Mouse (Mus musculus) adrenal gland, adult (tissue): ENCODE measurements around the gene Cryzl1.
A peak's percentile ranks its signal among the peaks of the same experiment; 100 is the strongest.

Experiments
- DNase-seq, 2 experiments: peaks; one replicate each; pipeline ENCODE4 v3.0.0; 2022 to 2023; ENCODE audit warnings: low spot score in 1 of 2; ENCODE audit not compliant: inconsistent age in 2 of 2

The Cryzl1 gene

DNA sequence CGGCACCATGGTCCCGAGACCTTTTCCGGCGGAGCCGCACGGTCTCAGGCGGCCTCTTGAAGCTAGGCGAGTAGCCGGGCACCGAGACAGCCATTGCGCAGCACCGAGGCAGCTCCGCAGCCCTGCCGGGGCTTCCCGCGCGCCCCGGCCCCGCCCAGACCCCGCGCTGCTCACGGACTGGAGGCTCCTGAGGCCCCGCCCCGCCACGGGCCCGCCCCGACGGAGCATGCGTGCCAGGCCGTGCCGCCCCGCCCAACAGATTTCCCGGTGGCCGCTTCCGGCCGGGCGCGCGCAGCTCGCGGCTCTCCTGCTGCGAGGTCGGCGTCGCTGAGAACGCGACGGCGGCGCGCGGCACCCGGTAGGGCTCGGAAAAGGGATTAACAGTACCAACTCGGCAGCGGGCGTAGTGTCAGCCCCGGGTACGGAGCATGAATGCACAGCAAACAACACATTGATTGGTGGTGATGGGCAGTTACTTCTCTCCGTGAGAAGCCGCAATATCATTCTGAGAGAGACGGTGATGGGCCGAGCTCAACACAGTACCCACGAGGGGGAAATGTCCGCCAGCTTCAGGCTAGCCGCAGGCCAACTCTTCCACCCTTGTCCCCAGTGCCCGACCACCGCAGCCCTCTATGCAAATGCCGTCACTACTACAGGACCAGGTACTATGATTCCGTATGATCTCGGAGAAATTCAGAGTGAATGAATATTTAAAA, 40.0 kb downstream of the Cryzl1 start, which contains the start of gene Donson:
TSS of gene Donson (minus strand) at position 152 of the 716 bp plus-strand sequence.
- DNase-seq = peak; percentile 94 to 98

DNA sequence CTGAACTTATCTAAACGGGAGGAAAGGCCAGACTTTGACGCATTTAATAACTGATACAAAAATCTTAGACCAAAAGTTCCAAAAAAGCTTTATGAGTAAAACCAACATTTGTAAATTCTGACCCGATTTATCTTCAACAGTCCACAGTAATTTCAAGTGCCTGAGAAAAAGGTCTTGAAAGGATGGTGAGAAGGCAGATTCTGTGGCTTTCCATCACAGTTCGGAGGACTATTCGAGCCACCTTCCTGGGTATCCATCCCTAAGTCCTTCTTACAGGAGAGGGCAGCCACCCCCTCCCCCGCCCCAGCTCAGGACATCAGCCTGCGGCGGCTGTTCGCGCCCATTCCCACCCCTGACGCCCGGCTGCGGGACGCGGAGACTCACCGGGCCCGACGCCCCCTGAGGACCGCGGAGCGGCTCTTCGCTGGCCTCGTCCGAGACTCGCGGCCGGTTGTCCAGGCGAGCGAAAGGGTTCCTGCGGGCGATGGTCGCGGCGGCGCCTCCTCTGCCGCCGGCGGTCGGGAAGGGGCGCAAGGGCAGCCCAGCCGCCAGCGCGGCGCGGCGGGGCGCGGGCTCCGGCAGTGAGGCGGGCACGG, 40.7 kb downstream of the Cryzl1 start:
- DNase-seq = no peak

DNA sequence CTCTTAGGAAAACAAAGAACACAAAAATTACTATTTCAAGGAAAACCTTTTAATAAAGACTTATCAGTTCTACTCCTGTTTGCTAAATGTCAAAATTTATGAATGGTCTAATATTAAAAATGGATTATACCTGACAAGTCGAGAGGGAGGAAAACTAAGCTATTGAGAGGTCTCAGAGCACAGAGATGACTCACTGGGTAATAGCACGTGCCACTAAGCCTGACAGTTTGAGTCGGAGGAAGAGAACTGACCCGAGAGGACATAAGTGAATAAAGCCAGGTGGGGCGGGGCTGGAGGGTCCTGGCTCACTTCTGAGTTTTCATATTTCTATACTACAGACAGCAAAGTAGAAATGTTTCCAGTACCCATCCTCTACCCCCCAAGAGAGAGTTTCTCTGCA, 42.4 kb downstream of the Cryzl1 start:
- no peak for DNase-seq

DNA sequence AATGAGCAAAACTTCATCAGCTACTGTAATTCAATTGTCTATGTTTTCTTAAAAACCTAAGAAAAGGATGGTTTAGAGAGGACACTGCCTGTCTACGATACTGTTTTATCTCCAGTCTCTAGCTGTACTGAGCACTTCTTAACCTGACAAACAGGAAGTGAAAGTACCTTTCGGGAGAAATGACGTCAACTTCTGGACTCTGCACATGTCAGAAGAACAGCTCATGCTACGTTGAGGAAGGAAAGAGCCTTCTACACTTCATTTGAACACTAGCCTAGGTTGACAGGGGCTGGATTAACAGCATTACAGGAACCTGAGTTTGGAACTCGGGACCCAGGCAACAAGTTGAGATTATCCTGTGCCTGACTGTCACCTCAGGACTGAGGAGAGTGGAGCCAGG, 43.2 kb downstream of the Cryzl1 start:
- no peak for DNase-seq

DNA sequence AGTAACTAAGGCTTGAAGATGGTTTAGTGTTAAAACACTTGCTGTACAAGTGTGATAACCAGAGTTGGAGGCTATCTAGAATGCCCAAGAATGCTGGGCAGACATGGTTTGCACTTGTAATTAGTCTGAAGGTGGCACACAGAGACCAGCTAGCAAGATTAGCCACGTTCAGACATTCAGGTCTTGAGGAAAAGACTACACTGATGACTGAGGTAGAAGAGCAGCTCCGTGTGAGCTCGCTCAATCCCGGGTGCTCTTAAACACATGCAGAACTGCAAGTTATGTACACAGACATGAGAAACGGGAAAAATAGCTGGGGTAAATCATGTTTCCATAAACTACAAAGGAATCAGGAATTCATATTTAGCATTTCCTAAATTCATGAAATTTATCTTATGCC, 48.1 kb downstream of the Cryzl1 start:
- DNase-seq = no peak

DNA sequence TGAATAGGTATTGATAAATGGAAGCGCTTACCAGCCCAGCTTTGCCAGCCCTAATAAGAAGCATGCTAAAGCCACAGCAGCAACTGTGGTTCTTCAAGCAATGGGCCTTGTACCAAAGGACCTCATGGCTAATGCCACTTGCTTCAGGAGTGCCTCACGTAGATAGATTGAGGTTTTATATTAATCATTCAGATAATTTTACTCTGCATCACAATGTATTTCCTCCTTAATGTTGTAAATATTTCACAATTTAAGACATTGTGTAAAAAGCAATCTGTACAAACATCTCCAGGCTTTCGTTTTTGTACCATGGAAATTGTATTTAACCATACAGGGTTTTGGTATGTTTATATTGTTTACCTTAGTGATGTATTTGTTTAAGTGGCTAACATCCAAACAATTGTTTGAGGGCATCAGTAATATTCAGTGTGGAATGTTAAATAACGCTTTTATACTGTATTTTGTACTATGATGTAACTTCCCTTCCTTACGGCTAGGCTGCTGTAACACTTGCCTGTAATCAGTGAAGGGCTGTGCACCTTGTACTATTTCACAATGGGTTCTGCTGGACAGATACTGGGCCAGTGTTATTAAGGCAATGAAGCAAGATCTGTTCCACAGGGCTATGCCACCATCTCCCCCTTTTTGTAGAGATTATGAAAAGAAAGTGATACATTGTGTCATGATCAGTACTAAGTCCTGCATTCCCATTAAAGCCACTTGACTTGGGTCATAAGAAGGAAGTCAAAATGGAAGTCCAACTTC, 50.4 kb downstream of the Cryzl1 start:
- DNase-seq = no peak

DNA sequence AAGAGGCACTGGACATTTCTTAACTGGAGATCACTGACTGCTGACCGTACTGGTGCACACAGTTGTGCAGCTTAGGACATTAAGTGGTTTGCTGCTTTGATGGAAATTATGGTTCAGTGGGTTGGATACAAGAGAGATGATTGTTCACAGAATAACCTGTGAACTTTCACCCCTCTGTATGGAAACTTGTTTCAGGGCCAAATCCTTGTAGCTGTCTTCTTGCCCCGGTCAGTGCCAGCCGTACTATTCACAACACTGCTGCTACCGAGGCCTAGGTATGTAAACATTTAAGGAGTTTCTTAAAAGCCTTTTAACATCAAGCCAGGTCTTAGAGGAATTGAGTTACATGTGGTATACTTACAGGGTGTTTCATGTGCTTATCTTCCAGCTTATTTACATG, 54.3 kb downstream of the Cryzl1 start:
- DNase-seq = no peak

DNA sequence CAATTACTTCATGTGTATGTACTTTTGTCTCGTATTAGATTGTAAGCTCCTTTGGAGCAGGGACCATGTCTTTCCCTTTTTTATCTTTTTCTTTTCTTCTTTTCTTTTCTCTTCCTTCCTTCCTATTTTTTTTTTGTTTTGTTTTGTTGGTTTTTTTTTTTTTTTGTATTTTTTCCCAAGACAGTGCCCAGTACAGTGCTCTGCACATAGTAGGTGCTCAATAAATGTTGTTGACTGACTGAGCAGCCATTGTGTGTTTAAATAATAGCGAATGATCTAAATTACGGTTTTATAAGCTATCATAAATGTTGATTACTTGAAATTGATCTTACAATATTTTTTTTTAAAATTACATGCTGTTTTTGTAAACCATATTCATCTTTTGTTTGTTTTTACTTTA, 65.0 kb downstream of the Cryzl1 start:
- no peak for DNase-seq

DNA sequence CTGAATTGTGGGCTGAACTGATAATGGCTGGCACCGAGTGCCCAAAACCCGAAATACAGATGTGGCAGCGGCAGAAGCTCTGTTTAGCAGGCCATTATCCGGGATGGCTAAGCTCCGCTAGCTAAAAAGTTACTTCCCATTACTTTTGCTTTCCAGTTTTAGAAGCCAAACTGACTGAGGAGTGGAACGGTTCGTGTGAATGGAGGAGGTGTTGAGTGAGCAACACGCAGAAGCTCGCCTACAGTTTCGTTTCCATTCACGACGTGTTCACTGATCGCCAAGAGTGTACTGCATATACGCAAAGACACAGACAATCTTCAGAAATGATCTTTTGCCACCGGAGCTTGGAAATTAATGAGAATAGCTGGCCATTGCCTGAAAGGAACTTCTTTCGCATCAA, 66.4 kb downstream of the Cryzl1 start:
- DNase-seq = no peak

DNA sequence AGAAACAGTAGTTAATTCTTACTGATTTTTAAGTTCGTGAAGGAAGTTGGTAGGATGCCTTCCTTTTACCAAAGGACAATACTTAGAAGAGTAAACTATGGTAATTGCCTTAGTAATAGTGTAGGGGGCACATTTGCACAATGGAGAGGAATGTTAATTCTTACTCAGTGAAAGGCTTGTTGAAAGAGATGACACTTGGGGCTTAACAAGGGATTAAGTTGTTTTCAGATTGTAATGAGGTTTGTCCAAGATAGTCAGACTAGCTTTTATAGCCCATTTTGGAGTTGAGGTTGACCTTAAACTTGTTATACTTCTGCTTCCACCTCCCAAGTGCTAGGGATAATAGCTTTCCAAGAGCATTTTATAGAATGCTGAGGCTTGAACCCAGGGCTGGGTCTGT, 67.4 kb downstream of the Cryzl1 start:
- no peak for DNase-seq

DNA sequence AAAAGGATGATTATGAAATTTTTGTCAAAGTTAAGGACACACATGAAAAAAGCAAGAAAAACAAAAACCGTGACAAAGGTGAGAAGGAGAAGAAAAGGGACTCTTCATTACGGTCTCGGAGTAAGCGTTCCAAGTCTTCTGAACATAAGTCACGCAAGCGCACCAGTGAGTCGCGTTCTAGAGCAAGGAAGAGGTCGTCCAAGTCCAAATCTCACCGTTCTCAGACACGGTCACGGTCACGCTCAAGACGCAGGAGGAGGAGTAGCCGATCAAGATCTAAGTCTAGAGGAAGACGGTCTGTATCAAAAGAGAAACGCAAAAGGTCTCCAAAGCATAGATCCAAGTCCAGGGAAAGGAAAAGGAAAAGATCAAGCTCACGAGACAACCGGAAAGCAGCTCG, 69.0 kb downstream of the Cryzl1 start:
- DNase-seq = no peak

DNA sequence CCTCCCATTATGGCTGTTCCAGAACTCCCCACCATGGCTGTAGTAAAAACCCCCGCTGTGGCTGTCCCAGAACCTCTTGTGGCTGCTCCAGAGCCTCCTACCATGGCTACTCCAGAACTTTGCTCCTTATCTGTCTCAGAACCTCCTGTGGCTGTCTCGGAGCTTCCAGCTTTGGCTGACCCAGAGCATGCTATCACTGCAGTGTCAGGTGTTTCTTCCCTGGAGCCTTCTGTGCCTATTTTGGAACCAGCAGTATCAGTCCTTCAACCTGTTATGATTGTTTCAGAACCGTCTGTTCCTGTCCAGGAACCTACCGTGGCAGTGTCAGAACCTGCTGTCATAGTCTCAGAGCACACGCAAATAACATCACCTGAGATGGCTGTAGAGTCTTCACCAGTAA, 70.3 kb downstream of the Cryzl1 start:
- DNase-seq = no peak

DNA sequence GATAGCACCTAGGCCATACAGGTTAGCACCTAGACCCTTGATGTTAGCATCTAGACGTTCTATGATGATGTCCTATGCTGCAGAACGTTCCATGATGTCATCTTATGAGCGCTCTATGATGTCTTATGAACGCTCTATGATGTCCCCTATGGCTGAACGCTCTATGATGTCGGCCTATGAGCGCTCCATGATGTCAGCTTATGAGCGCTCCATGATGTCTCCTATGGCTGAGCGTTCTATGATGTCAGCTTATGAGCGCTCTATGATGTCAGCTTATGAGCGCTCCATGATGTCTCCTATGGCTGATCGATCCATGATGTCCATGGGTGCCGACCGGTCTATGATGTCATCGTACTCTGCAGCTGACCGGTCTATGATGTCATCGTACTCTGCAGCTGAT, 71.5 kb downstream of the Cryzl1 start:
- DNase-seq = no peak

DNA sequence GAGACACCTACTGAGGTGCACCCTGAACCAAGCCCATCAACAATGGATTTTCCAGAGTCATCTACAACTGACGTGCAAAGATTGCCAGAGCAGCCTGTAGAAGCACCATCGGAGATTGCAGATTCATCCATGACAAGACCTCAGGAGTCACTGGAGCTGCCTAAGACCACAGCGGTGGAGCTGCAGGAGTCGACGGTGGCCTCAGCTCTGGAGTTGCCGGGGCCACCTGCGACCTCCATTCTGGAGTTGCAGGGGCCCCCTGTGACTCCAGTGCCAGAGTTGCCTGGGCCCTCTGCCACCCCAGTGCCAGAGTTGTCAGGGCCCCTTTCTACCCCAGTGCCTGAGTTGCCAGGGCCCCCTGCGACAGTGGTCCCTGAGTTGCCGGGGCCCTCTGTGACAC, 73.5 kb downstream of the Cryzl1 start:
- DNase-seq = no peak

DNA sequence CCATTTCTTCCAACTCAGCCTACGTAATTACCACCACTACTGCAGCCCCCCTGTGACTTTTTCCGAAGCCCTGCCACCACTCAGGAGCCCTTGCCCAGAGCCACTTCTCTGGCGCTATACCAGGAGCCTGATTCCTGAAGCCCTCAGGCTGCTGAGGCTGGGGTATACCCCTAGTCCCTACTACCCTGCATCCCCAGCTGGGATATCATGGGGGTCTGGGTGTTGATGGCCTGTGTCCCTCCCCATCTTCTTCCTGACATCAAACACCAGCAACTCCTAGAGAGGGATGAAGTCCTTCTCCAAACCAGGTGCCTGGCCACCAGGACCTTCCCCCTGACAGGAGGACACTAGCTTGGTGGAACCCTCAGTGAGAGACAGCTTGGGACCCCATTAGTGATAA, 76.6 kb downstream of the Cryzl1 start:
- DNase-seq = no peak

DNA sequence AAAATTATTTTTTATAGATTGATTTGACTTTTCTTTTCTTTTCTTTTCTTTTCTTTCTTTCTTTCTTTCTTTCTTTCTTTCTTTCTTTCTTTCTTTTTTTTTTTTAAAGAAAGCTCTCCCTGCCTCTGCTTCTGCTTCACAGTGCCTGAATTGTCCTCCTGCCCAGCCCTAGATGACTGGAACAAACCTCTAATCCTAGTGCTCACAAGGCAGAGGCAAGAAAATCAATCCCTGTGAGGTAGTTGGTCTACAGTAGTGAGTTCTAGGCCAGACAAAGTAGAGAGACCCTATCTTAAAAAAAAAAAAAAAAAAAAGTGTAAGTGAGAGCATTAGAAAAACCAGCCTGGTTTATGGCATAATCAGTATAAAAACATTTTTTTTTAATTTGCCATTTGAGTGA, 79.0 kb downstream of the Cryzl1 start:
- no peak for DNase-seq

DNA sequence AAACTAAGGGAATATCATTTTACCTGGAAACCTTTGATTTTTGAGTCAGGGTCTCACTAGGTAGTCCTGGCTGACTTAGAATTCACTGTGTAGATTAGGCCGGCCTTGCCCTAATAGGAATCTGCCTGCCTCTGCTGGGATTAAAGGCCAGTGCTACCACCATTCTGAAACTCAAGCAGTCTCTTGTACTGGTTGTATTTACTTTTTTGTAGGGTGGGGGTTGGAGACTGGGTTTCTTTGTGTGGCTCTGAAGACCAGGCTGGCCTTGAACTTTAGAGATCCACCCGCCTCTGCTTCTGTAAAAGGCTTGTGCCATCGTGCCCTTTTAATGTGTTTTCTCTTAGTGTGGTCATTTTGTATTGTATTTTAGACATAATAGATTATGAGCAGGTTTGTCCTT, 79.5 kb downstream of the Cryzl1 start:
- DNase-seq = peak; percentile 50 to 80

DNA sequence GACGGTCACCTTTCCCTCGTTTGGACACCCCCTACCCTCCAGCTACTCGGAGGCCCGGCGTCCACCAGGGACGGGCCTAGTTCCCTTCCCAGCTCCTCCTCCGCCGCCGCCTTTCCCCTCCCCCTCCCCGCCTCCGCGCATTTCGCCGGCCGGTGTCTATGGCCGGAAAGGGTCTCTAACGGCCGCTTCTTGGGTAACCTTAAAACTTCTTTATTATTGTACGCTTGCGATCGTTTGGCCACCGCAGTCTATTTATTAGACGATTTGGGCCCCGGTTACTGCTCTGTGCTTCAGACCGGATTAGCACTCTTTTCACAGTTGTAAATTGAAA, 80.6 kb downstream of the Cryzl1 start:
- DNase-seq = peak; percentile 87 to 96

DNA sequence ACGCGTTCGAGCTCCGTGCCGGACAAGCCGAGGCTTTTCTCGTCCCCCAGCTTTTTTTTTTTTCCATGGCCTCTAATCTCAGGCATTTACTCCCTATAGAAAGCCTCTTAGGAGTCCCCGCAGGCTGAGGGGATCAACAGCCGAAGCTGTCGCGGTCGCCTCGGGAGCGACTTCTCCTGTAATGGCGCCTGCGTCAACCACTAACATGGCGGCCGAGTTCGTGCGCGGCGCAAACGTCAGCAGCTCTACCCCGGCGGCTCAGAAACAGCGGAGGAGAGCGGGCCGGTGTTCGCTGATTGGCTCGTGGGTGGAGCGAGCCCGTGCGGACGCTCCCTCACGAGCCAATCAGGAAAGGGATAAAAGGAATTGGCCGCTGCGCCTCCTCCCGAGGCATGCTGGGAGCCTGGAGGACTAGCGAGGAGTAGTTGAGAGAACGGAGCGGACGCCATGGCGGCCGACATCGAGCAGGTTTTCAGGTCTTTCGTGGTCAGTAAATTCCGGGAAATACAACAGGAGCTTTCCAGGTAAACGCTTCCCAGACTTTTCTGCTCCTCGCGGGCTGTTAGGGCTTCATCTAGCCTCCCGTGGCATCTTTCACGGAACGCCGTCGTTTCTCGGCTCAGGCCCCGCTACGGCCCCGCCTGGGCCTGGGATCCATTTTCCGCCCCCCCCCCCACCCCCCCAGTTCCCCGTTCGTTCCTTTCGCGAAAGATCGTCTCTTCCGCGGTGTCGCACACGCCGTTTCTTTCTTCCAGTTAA, 81.1 kb downstream of the Cryzl1 start, which contains the start of gene Son:
TSS of gene Son (plus strand) at position 46 of the 759 bp plus-strand sequence.
- peak; percentile 98 for DNase-seq

DNA sequence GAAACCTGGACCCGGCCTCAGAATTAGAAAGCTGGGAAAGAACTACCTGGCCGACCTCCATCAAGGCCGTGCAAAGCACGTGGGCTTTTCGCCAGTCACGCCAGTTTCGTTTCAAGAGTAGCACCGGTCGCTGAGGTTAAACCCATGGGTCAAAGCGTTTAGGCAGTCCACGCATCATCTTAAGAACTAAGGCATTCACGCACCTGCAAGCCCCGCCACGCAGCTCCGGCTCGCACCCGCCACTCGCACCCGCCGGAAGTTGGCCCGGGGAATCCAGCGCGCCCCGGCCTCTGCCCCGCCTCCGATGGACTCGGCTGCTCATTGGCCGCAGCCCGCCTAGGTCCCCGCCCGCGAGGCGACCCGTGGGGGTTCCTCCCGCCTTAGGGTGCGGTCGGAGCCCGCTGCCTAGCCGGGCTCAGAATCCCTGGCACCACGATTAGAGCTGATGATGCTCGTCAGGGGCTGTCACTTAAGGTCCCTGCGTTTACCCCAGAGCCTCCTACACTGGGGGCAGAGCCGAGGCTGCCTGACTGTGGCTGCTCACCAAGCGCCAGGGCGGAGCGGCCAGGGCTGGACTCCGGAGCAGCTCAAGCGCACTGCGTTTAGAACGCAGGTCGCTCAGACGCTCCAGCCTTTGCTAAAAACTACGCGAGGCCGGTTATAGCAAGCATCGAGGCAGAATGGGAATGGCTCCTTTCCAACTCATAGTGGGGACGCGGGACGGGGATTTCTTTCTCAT, 81.9 kb downstream of the Cryzl1 start, which contains the start of gene Gart:
TSS of gene Gart (minus strand) at position 272 of the 739 bp plus-strand sequence.
- peak; percentile 96 to 98 for DNase-seq
